Mouse (Mus musculus): ENCODE measurements around the gene Prrc2c. TPM values are rescaled to one million over a fixed set of nuclear protein-coding genes. Genes with fewer than 3 reads are reported as not detected.
"Not testable (repeated sequence)": the region's sequence is repeated elsewhere in the genome, so short reads cannot be mapped to it uniquely, and the experiment has no call there.

Gene Prrc2c
- polyA plus RNA-seq, 1 experiment = 21.9 TPM

- no peak for DNase-seq (ENCODE audit: low spot score)
Measured at GRCm38 (mm10) chr1:162693721-162694120, 46.6 kb downstream of the Prrc2c start.

GRCm38 (mm10) chr1:162665486-162666174 is 74.7 kb downstream of the Prrc2c start:
- no peak for DNase-seq (ENCODE audit: low spot score)

- DNase-seq (ENCODE audit: low spot score) = no peak
Measured at GRCm38 (mm10) chr1:162664826-162665475, 75.4 kb downstream of the Prrc2c start.

GRCm38 (mm10) chr1:162660276-162660860 is 80.0 kb downstream of the Prrc2c start:
- no peak for DNase-seq (ENCODE audit: low spot score)

- DNase-seq (ENCODE audit: low spot score) = no peak
Measured at GRCm38 (mm10) chr1:162658119-162658518, 82.2 kb downstream of the Prrc2c start, which contains the start of gene Myocos. Myocos (minus strand) TSS chr1:162658219.

- DNase-seq (ENCODE audit: low spot score) = no peak
Measured at GRCm38 (mm10) chr1:162648416-162648815, 91.9 kb downstream of the Prrc2c start.

GRCm38 (mm10) chr1:162646083-162646686 is 94.2 kb downstream of the Prrc2c start:
- no peak for DNase-seq (ENCODE audit: low spot score)

GRCm38 (mm10) chr1:162643752-162644151 is 96.6 kb downstream of the Prrc2c start:
- DNase-seq (ENCODE audit: low spot score) = peak; percentile 34

GRCm38 (mm10) chr1:162642591-162642990 is 97.8 kb downstream of the Prrc2c start:
- DNase-seq (ENCODE audit: low spot score) = no peak

GRCm38 (mm10) chr1:162639861-162640260 is 100.5 kb downstream of the Prrc2c start:
- no peak for DNase-seq (ENCODE audit: low spot score)

- DNase-seq (ENCODE audit: low spot score) = no peak
Measured at GRCm38 (mm10) chr1:162639051-162639750, 101.2 kb downstream of the Prrc2c start, which contains the start of gene Myoc. Myoc (plus strand) TSS chr1:162639155.

GRCm38 (mm10) chr1:162638535-162638934 is 101.8 kb downstream of the Prrc2c start:
- DNase-seq (ENCODE audit: low spot score) = no peak

GRCm38 (mm10) chr1:162636516-162636915 is 103.8 kb downstream of the Prrc2c start:
- DNase-seq (ENCODE audit: low spot score) = no peak

GRCm38 (mm10) chr1:162635291-162635931 is 104.9 kb downstream of the Prrc2c start:
- DNase-seq (ENCODE audit: low spot score) = not testable (repeated sequence)

- not testable (repeated sequence) for DNase-seq (ENCODE audit: low spot score)
Measured at GRCm38 (mm10) chr1:162628326-162628725, 112.0 kb downstream of the Prrc2c start.

GRCm38 (mm10) chr1:162627821-162628220 is 112.5 kb downstream of the Prrc2c start:
- not testable (repeated sequence) for DNase-seq (ENCODE audit: low spot score)

GRCm38 (mm10) chr1:162625229-162625628 is 115.1 kb downstream of the Prrc2c start:
- no peak for DNase-seq (ENCODE audit: low spot score)

- DNase-seq (ENCODE audit: low spot score) = no peak
Measured at GRCm38 (mm10) chr1:162623895-162624294, 116.5 kb downstream of the Prrc2c start.
